Mouse (Mus musculus) intestine, embryonic 16.5 days (tissue): ENCODE results near the gene Gm28043. TPM values are rescaled to one million over a fixed set of nuclear protein-coding genes. Genes with fewer than 3 reads are reported as not detected.

ENCODE experiments used
- ATAC-seq: fragments of 200-750 bp; cut with Nextera tagmentation; 2 replicates; pipeline ENCODE4 v1.8.0; 2017; ENCODE audit warnings: moderate TSS enrichment, moderate library complexity
- H3K27ac ChIP-seq: fragments of 300-500 bp; sonication (generic); 2 replicates; pipeline ENCODE4 v1.5.1; 2014; ENCODE audit warnings: mild to moderate bottlenecking, low read length
- H3K27me3 ChIP-seq: fragments of 300-500 bp; sonication (generic); replicated peaks from 2 replicates; pipeline ENCODE4 v1.6.1; 2014; ENCODE audit warnings: low read length, control low read depth, mixed read lengths; ENCODE audit not compliant: control insufficient read depth, insufficient read depth
- H3K36me3 ChIP-seq: fragments of 300-500 bp; sonication (generic); 2 replicates; pipeline ENCODE4 v1.6.1; 2014; ENCODE audit warnings: low read length, control low read depth; ENCODE audit not compliant: control insufficient read depth, insufficient read depth
- H3K4me1 ChIP-seq: fragments of 300-500 bp; sonication (generic); 2 replicates; pipeline ENCODE4 v1.6.1; 2014; ENCODE audit warnings: low read length, control low read depth, mixed read lengths; ENCODE audit not compliant: control insufficient read depth, insufficient read depth
- H3K4me2 ChIP-seq: fragments of 300-500 bp; sonication (generic); 2 replicates; pipeline ENCODE4 v1.6.1; 2014; ENCODE audit warnings: low read depth, low read length, control low read depth
- H3K4me3 ChIP-seq: fragments of 300-500 bp; sonication (generic); 2 replicates; pipeline ENCODE4 v1.5.1; 2014; ENCODE audit warnings: mild to moderate bottlenecking, low read length
- H3K9ac ChIP-seq: fragments of 300-500 bp; sonication (generic); 2 replicates; pipeline ENCODE4 v1.6.1; 2014; ENCODE audit warnings: low read depth, low read length
- H3K9me3 ChIP-seq: fragments of 300-500 bp; sonication (generic); 2 replicates; pipeline ENCODE4 v1.6.1; 2016; ENCODE audit warnings: low read length, control low read depth; ENCODE audit not compliant: control insufficient read depth
- WGBS: fragments of 180-500 bp; shearing (Covaris S2); extraction: QIAGEN DNeasy Blood & Tissue Kit; methylation state at CpG from one replicate; pipeline ENCODE4 v1.1.7; 2014; 5-methylcytosine and 5-hydroxymethylcytosine counted together
- polyA plus RNA-seq: library from polyadenylated mRNA; unstranded; fragments of >200 nt; fragmentation: Nextera tagmentation; extraction: Ambion mirVana; gene quantifications from 2 replicates; pipeline ENCODE4 v1.2.1, GENCODE M21; 2015

Gene Gm28043
- polyA plus RNA-seq, 1 experiment from 2014 or later: 2.0 TPM

DNA sequence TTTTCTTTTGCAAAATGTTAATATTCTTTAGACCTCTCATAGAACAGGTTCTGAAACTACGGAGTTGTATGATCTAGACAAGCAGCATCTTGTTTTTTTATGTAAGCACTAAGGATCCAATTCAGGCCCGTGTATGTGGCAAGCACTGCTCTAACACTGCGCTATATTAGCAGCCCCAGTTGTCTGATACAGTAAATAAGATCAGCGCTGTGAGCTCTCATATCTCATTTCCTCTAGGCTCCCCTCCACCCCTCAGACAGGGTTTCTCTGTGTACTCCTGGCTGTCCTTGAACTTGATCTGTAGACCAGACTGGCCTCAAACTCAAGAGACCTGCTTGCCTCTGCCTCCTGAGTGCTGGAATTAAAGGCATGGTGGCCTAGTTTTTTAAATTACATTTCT, 54.4 kb downstream of the Gm28043 start:
- Histone ChIP-seq H3K27ac (no peak overlapping the region), H3K4me2 (no peak overlapping the region), H3K4me1 (peaks cover 2% of the 10 kb centered on the region; the same call in 1 of the 2 replicates), H3K9ac (no peak overlapping the region), H3K4me3 (no peak overlapping the region), H3K9me3 (no peaks in the 10 kb centered on the region), H3K27me3 (no peaks in the 10 kb centered on the region), H3K36me3 (peaks cover 6% of the 10 kb centered on the region; the same call in 1 of the 2 replicates)
- no peak for ATAC-seq
- WGBS: 88% methylated on average over 4 of the region's 4 CpGs

DNA sequence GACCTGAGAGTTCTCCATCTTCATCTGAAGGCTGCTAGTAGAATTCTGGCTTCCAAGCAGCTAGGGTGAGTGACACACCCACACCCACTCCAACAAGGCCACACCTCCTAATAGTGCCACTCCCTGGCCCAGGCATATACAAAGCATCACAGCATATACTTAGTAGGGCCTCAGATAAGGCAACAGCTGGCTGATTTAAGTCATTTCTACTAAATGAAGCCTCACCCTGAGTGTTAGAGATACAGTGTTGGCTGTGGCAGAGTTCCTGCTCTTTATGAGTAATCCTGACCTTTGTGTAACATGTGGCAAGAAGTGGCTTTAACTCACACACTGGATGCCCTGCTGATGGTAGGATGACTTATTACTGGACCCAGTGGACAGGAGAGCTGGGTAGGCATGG, 55.3 kb downstream of the Gm28043 start:
- ATAC-seq: peak; percentile 86

DNA sequence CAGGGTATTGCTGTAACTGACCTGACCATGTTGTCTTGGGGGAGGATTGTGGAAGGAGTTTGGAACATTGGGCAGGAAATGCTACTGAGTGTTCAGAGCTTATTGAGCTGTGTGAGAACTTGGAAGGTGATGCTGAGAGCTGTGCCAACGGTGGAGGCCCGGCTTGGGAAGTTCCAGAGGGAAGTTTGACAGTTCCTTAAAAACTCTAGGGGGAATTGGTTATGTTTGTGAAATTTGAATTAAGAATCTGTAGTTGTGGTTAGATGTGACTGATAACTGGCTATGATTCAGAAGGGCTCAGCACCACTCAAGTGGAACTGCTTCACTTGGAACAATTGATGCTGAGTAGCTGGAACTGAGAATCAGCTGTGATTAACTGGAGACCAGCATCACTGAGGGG, 56.3 kb downstream of the Gm28043 start:
- Histone ChIP-seq H3K4me1 (peaks cover 2% of the 10 kb centered on the region; the same call in 1 of the 2 replicates), H3K4me2 (no peak overlapping the region), H3K4me3 (no peak overlapping the region), H3K9me3 (no peaks in the 10 kb centered on the region), H3K36me3 (peaks cover 10% of the 10 kb centered on the region), H3K9ac (no peak overlapping the region), H3K27me3 (no peaks in the 10 kb centered on the region), H3K27ac (no peak overlapping the region)
- 79% methylated on average over 2 of the region's 2 CpGs for WGBS
- ATAC-seq: no peak

More for the DNA sequence above, 55.3 kb downstream of the Gm28043 start:
- no peaks in the 10 kb centered on the region for H3K27me3 ChIP-seq
- H3K9ac ChIP-seq: no peak overlapping the region
- no peak overlapping the region for H3K4me3 ChIP-seq
- H3K36me3 ChIP-seq: peaks cover 6% of the 10 kb centered on the region
- peaks cover 2% of the 10 kb centered on the region; the same call in 1 of the 2 replicates for H3K4me1 ChIP-seq
- H3K4me2 ChIP-seq: no peak overlapping the region
- no peak overlapping the region; the same call in 1 of the 2 replicates for H3K27ac ChIP-seq
- no peaks in the 10 kb centered on the region for H3K9me3 ChIP-seq

DNA sequence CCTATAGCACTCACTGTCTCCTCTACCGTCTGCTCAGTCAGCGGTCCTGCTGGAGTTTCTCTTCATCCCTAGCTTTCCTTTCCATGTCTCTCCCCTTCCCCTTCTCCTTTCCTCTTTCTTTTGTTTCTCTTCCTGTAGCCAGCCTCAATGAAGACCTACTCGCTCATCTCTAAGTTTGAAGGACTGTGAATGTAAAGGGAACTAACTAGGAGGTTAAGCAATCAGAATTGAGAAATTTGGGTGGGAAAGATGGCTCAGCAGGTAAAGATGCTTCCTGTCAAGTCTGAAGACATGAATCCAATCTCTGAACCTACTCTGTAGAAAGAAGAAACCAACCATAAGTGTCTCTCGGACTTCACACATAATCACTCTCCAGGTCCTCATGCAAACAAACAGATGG, 58.6 kb downstream of the Gm28043 start:
- Histone ChIP-seq H3K9me3 (no peaks in the 10 kb centered on the region), H3K36me3 (peaks cover 13% of the 10 kb centered on the region)

DNA sequence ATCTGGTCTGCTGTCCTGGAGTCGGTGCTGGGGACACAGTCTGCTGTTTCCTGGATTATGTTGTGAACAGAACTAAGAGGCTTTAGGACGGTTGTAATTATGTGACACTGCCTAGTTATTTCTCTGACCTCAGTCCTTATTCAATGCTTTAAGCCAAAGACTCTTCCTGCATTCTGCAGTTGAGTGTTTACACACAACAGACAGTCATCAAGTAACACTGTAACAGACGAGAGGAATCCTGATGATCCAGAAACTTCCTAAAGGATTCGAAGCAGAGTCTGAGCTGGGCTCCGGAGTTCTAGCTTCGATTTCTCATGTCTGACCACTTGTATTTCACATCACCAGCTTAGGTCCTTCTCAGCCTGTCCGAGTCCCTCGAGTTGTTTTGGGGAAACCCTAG, 63.9 kb downstream of the Gm28043 start:
- peaks cover 16% of the 10 kb centered on the region for H3K36me3 ChIP-seq
- H3K27me3 ChIP-seq: no peaks in the 10 kb centered on the region
- H3K4me1 ChIP-seq: 0 out of 2 replicates have a peak, but pooled peaks cover 3% of the 10 kb centered on the region
- H3K9ac ChIP-seq: no peak overlapping the region
- ATAC-seq: no peak
- no peak overlapping the region for H3K27ac ChIP-seq
- no peaks in the 10 kb centered on the region for H3K9me3 ChIP-seq
- H3K4me3 ChIP-seq: no peak overlapping the region
- 86% methylated on average over 8 of the region's 8 CpGs for WGBS
- no peak overlapping the region for H3K4me2 ChIP-seq

More for the DNA sequence above, 58.6 kb downstream of the Gm28043 start:
- peaks cover 2% of the 10 kb centered on the region; the same call in 1 of the 2 replicates for H3K4me1 ChIP-seq
- no peaks in the 10 kb centered on the region for H3K27me3 ChIP-seq
- ATAC-seq: no peak
- no peak overlapping the region for H3K27ac ChIP-seq
- no peak overlapping the region for H3K4me2 ChIP-seq
- no peak overlapping the region for H3K4me3 ChIP-seq
- no peak overlapping the region for H3K9ac ChIP-seq
- WGBS: 92% methylated on average over 4 of the region's 4 CpGs

DNA sequence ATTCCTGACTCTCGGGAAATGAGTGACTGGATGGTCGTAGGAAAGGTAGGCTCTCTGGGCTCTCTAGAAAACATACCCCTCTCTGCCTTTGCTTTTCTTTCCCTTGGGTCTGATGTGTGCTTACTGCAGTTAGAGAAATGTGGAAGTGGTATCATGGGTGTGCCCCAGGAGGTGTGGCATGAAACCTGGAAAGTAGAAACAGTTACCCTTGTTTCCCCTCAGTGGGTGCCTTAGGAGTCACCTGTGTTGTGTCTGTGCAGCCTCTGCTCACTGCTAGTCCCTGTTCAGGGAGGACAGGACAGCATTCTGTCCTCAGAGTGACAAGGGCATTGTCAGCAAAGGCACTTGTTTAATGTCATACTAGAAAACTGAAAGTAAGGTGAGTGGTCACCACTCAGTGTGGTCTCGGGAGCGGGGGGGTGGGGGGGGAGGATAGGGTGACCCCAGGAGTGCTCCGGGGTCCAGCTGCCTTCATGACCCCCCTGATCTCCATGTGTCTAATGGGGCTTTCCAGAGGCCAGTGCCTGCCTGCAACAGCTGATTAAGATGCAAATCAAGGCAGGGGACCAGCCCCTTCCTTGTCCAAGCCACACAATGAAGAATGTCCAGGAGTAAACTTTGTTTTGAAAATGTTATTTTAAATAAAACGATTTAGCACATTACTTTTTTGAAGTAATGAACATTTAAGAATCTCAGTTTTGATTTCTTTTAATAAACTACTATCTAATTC, 64.5 kb downstream of the Gm28043 start:
- no peaks in the 10 kb centered on the region for H3K9me3 ChIP-seq
- no peak overlapping the region for H3K4me2 ChIP-seq
- H3K4me1 ChIP-seq: 0 out of 2 replicates have a peak, but pooled peaks cover 3% of the 10 kb centered on the region
- H3K9ac ChIP-seq: no peak overlapping the region
- peaks cover 19% of the 10 kb centered on the region for H3K36me3 ChIP-seq
- ATAC-seq: no peak
- no peak overlapping the region for H3K4me3 ChIP-seq
- WGBS: 86% methylated on average over 6 of the region's 6 CpGs
- H3K27ac ChIP-seq: no peak overlapping the region
- no peaks in the 10 kb centered on the region for H3K27me3 ChIP-seq

DNA sequence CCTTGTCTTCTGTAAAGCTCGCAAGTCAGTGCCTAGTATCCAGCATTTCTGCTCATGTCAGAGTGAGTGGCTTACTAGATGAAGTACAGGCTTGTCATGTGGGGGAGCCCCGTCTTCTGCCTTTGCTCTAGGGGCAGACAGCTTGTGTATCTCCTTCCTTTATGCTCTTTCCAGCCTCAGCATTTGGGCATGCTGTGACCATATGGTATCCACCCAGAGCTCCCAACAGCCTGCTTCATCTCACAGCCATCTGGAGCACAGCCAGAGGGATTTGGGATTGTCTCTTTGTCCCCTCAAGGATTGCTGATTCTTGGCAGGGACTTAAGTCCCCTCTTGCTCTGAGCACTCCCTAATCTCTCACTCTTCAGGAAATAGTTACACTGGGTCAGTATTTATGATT, 65.5 kb downstream of the Gm28043 start:
- Histone ChIP-seq H3K27ac (peak overlapping the region; percentile 40; the same call in 1 of the 2 replicates), H3K27me3 (no peaks in the 10 kb centered on the region), H3K4me1 (0 out of 2 replicates have a peak, but pooled peaks cover 3% of the 10 kb centered on the region), H3K9me3 (no peaks in the 10 kb centered on the region), H3K36me3 (peaks cover 17% of the 10 kb centered on the region), H3K4me3 (no peak overlapping the region), H3K9ac (no peak overlapping the region), H3K4me2 (no peak overlapping the region)
- ATAC-seq: peak; percentile 56
- 51% methylated on average over 2 of the region's 2 CpGs for WGBS

DNA sequence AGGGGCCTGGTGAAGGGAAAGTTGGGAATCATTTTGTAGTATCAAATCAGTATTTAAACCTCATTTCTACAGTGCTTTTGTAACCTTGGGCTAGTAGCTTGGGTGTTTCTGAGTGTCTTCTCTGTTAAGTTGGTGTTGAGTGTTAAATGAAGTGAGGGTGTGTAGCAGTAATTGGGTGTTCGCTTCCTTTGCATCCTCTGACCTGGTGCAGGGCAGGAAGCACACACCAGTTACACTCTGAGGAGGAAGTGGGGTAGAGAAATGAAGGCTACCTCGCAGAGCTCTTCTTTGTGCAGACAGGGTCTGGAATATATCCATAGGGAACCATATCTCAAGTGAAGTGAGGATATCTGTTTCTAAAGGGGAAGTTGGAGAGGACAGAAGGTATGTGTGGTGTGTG, 66.2 kb downstream of the Gm28043 start:
- 0 out of 2 replicates have a peak, but pooled peaks cover 3% of the 10 kb centered on the region for H3K4me1 ChIP-seq
- ATAC-seq: no peak
- no peak overlapping the region for H3K4me2 ChIP-seq
- H3K27me3 ChIP-seq: no peaks in the 10 kb centered on the region
- H3K4me3 ChIP-seq: no peak overlapping the region
- peaks cover 18% of the 10 kb centered on the region for H3K36me3 ChIP-seq
- 86% methylated on average over 2 of the region's 2 CpGs for WGBS
- no peak overlapping the region for H3K9ac ChIP-seq
- no peak overlapping the region for H3K27ac ChIP-seq
- H3K9me3 ChIP-seq: no peaks in the 10 kb centered on the region

DNA sequence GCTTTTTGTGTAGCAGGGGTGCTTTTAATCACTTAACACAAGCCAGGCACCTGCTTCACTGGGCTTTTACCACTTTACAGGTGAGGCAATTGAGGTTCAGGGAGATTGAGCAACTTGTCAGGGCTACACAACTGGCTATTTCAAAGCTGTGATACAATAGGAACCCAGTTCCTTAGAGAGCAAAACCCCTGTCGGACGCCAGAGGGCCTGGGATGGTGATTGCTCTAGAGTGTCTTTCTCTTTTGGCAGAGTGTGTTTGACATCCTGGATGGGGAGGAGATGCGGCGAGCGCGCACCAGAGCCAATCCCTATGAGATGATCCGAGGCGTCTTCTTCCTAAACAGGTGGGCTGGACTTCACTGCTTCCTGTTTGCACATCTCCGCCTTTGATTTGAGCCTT, 67.0 kb downstream of the Gm28043 start:
- ATAC-seq: no peak
- H3K36me3 ChIP-seq: peaks cover 20% of the 10 kb centered on the region
- no peak overlapping the region for H3K4me3 ChIP-seq
- H3K9ac ChIP-seq: no peak overlapping the region
- H3K27ac ChIP-seq: no peak overlapping the region
- no peaks in the 10 kb centered on the region for H3K27me3 ChIP-seq
- no peak overlapping the region for H3K4me2 ChIP-seq
- H3K4me1 ChIP-seq: 0 out of 2 replicates have a peak, but pooled peaks cover 3% of the 10 kb centered on the region
- H3K9me3 ChIP-seq: no peaks in the 10 kb centered on the region
- WGBS: 94% methylated on average over 9 of the region's 9 CpGs
